Mouse (Mus musculus): ENCODE data around the gene Smyd3.

GRCm38 (mm10) chr1:179107211-179107610 is 410.6 kb downstream of the Smyd3 start:
- TF ChIP-seq CTCF (IDR thresholded peaks at IDR 0.05; ENCODE audit: low read depth, low read length), result no peak
- no peak for TF ChIP-seq POLR2AphosphoS5 (IDR thresholded peaks at IDR 0.05; ENCODE audit: insufficient replicate concordance, low read depth, low read length)
- TF ChIP-seq GATA1 (IDR thresholded peaks at IDR 0.05; ENCODE audit: borderline replicate concordance, low read length), result no peak

Measured in G1E (cell line).